In the genomic region with DNA sequence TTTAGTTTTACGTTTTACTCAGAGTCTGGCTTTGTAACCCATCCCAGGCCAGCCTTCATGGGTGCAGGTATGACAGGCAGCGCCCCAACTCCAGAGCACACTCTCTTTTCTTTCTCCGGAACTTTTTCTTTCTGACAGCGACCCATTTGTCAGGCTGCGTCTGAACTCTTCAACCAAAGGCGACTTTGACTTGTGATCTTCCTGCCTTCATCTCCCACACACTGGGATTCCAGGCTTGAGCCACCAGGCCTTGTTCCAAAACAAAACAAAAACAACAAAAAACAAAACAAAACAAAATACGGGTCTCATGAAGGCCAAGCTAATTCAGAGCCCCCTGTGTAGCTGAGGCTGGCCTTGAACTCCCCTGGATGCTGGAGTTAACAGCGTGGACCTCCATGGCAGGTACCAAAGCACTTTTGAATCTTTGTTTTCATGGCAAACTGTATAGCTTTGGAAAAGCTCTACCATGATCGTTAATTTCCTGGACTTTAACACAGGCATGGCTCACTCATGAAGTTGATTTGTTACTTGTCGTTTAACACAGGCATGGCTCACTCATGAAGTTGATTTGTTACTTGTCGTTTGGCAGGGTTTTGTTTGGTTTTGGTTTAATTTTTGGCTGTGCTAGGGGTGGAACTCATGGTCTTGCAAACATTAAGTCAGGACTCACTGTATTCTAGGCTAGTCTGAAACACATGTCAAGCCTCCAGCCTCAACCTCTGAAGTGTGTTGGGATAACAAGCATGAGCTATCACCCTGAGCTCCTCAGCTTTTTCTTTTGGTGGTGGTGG, we compare ENCODE assay signal across 10 mouse cellular contexts. TPM values are rescaled to one million over a fixed set of nuclear protein-coding genes. Genes with fewer than 3 reads are reported as not detected.
DNase-seq lines count a peak whose midpoint lies in the region; ATAC-seq and TF ChIP-seq lines count a peak whose summit lies in the region.
"Had no signal": no experiment of that assay in that cellular context is flagged by ENCODE, and none has a peak within 500 bp of the region (broad histone marks: within the 10 kb centered on the region; RNA-seq: fewer than 3 reads in every experiment).

No protein-coding gene starts in this region.

- no peaks in the 10 kb centered on the region for H3K9me3 ChIP-seq in hindbrain, embryonic 12.5 days (replicated peaks)
- H3K9me3 ChIP-seq in hindbrain, embryonic 13.5 days = no peaks in the 10 kb centered on the region
- H3K9me3 ChIP-seq in limb, embryonic 13.5 days = no peaks in the 10 kb centered on the region
- H3K9me3 ChIP-seq: midbrain, embryonic 15.5 days had no signal

- no peak for ATAC-seq in hindbrain, embryonic 12.5 days (ENCODE audit: low FRiP score)
- no peak for ATAC-seq in hindbrain, embryonic 13.5 days (ENCODE audit: low FRiP score)
- no peak for ATAC-seq in limb, embryonic 13.5 days (ENCODE audit: low FRiP score, low read depth)
- no peak for ATAC-seq in activated CD4-positive, CD25-positive, alpha-beta regulatory T cell, adult 4 months
- ATAC-seq: forebrain, embryonic 16.5 days; midbrain, embryonic 15.5 days had no signal

- H3K4me3 ChIP-seq in hindbrain, embryonic 12.5 days = no peak overlapping the region
- H3K4me3 ChIP-seq in hindbrain, embryonic 13.5 days = no peak overlapping the region
- no peak overlapping the region for H3K4me3 ChIP-seq in testis, adult 2 months (ENCODE audit: control insufficient read depth, low read depth, low read length)
- peak overlapping the region; percentile 34 for H3K4me3 ChIP-seq in limb, embryonic 13.5 days
- H3K4me3 ChIP-seq: midbrain, embryonic 15.5 days had no signal

- peak overlapping the region; percentile 24; the same call in 1 of the 2 replicates for H3K4me2 ChIP-seq in hindbrain, embryonic 12.5 days (replicated peaks)
- no peak overlapping the region for H3K4me2 ChIP-seq in hindbrain, embryonic 13.5 days
- peak overlapping the region; percentile 56 for H3K4me2 ChIP-seq in limb, embryonic 13.5 days (replicated peaks)

- TF ChIP-seq CTCF in testis, adult 2 months (IDR thresholded peaks at IDR 0.05; ENCODE audit: control insufficient read depth, insufficient read depth, insufficient replicate concordance, low read depth, low read length) = no peak

- H3K9ac ChIP-seq in hindbrain, embryonic 12.5 days = no peak overlapping the region
- H3K9ac ChIP-seq in hindbrain, embryonic 13.5 days = no peak overlapping the region
- H3K9ac ChIP-seq in limb, embryonic 13.5 days = peak overlapping the region; percentile 62; the same call in 1 of the 2 replicates
- H3K9ac ChIP-seq: midbrain, embryonic 15.5 days had no signal

- no peaks in the 10 kb centered on the region for H3K27me3 ChIP-seq in hindbrain, embryonic 12.5 days
- H3K27me3 ChIP-seq in hindbrain, embryonic 13.5 days = no peaks in the 10 kb centered on the region
- H3K27me3 ChIP-seq in testis, adult 2 months (ENCODE audit: control insufficient read depth, insufficient read depth, low read length) = no peaks in the 10 kb centered on the region
- H3K27me3 ChIP-seq in limb, embryonic 13.5 days = no peaks in the 10 kb centered on the region
- H3K27me3 ChIP-seq: midbrain, embryonic 15.5 days had no signal

- no peak overlapping the region; the same call in 1 of the 2 replicates for H3K27ac ChIP-seq in hindbrain, embryonic 12.5 days
- H3K27ac ChIP-seq in hindbrain, embryonic 13.5 days = no peak overlapping the region
- H3K27ac ChIP-seq in testis, adult 2 months (ENCODE audit: control insufficient read depth, insufficient read depth, low read depth, low read length) = peak overlapping the region; percentile 40
- H3K27ac ChIP-seq in limb, embryonic 13.5 days = 0 out of 2 replicates have a peak overlapping the region, but pooled peaks have one; percentile 7
- H3K27ac ChIP-seq: midbrain, embryonic 15.5 days had no signal

- no peak for TF ChIP-seq POLR2A in testis, adult 2 months (IDR thresholded peaks at IDR 0.05; ENCODE audit: control insufficient read depth, low read depth, low read length)

- peaks cover 12% of the 10 kb centered on the region for H3K4me1 ChIP-seq in hindbrain, embryonic 12.5 days
- no peaks in the 10 kb centered on the region for H3K4me1 ChIP-seq in hindbrain, embryonic 13.5 days (replicated peaks)
- peaks cover 3% of the 10 kb centered on the region for H3K4me1 ChIP-seq in testis, adult 2 months (ENCODE audit: control insufficient read depth, insufficient read depth, low read length)
- peaks cover 35% of the 10 kb centered on the region for H3K4me1 ChIP-seq in limb, embryonic 13.5 days
- H3K4me1 ChIP-seq: midbrain, embryonic 15.5 days had no signal

- WGBS in hindbrain, embryonic 12.5 days = 72% methylated on average over 11 of the region's 11 CpGs
- WGBS in hindbrain, embryonic 13.5 days = 72% methylated on average over 11 of the region's 11 CpGs
- 58% methylated on average over 11 of the region's 11 CpGs for WGBS in limb, embryonic 13.5 days

- no peaks in the 10 kb centered on the region for H3K36me3 ChIP-seq in hindbrain, embryonic 12.5 days
- H3K36me3 ChIP-seq in hindbrain, embryonic 13.5 days = no peaks in the 10 kb centered on the region
- no peaks in the 10 kb centered on the region for H3K36me3 ChIP-seq in testis, adult 2 months (ENCODE audit: control insufficient read depth, insufficient read depth, low read length)
- no peaks in the 10 kb centered on the region for H3K36me3 ChIP-seq in limb, embryonic 13.5 days
- H3K36me3 ChIP-seq: midbrain, embryonic 15.5 days had no signal

- no peak for DNase-seq in testis, postnatal 10 days (ENCODE audit: low spot score)
- no peak for DNase-seq in yolk sac, embryonic 10.5 days (ENCODE audit: low spot score)
- DNase-seq: thymus, adult 18-20 months had no signal

RNA-seq across cellular contexts. Expression of gene Pcbp1, which starts 28.0 kb away (rescaled TPM):
- polyA plus RNA-seq in hindbrain, embryonic 12.5 days (2016; fragmentation: Nextera tagmentation; extraction: Ambion mirVana) = 557 and 561 TPM in 2 replicates
- polyA plus RNA-seq in hindbrain, embryonic 13.5 days (2015; fragmentation: Nextera tagmentation; extraction: Ambion mirVana) = 268 and 333 TPM in 2 replicates
- 91.6 and 99.3 TPM in 2 replicates for polyA plus RNA-seq in testis, adult 2 months (2012; rRNA removed)
- 454 and 479 TPM in 2 replicates for polyA plus RNA-seq in limb, embryonic 13.5 days (2015; fragmentation: Nextera tagmentation; extraction: Ambion mirVana)
- polyA plus RNA-seq in activated CD4-positive, CD25-positive, alpha-beta regulatory T cell, adult 4 months (2017; shearing (Covaris generic)) = 10 to 100 TPM; 35.3 to 39.2 TPM

RNA-seq across cellular contexts. Expression of gene C87436, which starts 60.0 kb away (rescaled TPM):
- polyA plus RNA-seq in hindbrain, embryonic 12.5 days (2016; fragmentation: Nextera tagmentation; extraction: Ambion mirVana) = 28.1 and 29.7 TPM in 2 replicates
- polyA plus RNA-seq in hindbrain, embryonic 13.5 days (2015; fragmentation: Nextera tagmentation; extraction: Ambion mirVana) = 25.7 and 28.0 TPM in 2 replicates
- polyA plus RNA-seq in testis, adult 2 months (2012; rRNA removed) = 77.1 and 82.3 TPM in 2 replicates
- 25.2 and 25.4 TPM in 2 replicates for polyA plus RNA-seq in limb, embryonic 13.5 days (2015; fragmentation: Nextera tagmentation; extraction: Ambion mirVana)
- 10 to 100 TPM; 25.1 to 26.1 TPM for polyA plus RNA-seq in activated CD4-positive, CD25-positive, alpha-beta regulatory T cell, adult 4 months (2017; shearing (Covaris generic))

Comparison
In these comparisons a context has a peak if more than half of its experiments do, and no peak if none do; other contexts are left out.
1. H3K27ac ChIP-seq: peak in testis, adult 2 months (single experiment) and limb, embryonic 13.5 days (single experiment); none in hindbrain, embryonic 12.5 days (single experiment) and hindbrain, embryonic 13.5 days (single experiment).